Mouse (Mus musculus) liver, adult 2 months (tissue): Measurements from ENCODE around the gene Nxpe2.

ENCODE experiments used
- CTCF ChIP-seq: fragments of 200-500 bp; IDR thresholded peaks from 2 replicates; pipeline ENCODE4 v1.5.1; 2011; ENCODE audit warnings: low read depth, low read length, control low read depth
- POLR2A ChIP-seq: fragments of 200-500 bp; IDR thresholded peaks from 2 replicates; pipeline ENCODE4 v1.6.1; 2011; ENCODE audit warnings: low read length, control low read depth; ENCODE audit not compliant: insufficient read depth; ENCODE audit errors: extremely low read depth

DNA sequence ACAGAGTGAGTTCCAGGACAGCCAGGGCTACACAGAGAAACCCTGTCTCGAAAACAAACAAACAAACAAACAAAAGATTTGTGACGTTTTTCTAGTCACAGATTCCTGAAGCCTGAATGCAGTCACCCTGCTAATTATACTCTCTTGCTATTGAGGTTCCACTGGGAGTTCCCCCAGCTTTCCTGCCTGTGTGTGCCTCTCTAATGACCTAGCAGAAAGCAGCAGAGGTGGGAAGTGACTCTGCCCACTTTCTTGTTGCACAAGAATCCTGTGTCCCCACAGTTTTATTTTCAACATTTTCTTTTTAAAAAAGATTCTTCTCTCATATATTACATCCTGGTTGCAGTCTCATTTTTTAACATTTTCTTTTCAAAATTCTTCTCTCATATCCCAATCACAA, 58.5 kb downstream of the Nxpe2 start:
- no peak for TF ChIP-seq CTCF
- TF ChIP-seq POLR2A: no peak
